Mouse (Mus musculus): Measurements from ENCODE around the gene Kcnk6. TPM values are rescaled to one million over a fixed set of nuclear protein-coding genes. Genes with fewer than 3 reads are reported as not detected.

Gene Kcnk6
- 19.7 TPM for polyA plus RNA-seq (2015; fragmentation: Illumina TruSeq; extraction: RNeasy Lipid Tissue Mini Kit (QIAGEN cat#74804); ENCODE audit: insufficient read depth, low replicate concordance)

DNA sequence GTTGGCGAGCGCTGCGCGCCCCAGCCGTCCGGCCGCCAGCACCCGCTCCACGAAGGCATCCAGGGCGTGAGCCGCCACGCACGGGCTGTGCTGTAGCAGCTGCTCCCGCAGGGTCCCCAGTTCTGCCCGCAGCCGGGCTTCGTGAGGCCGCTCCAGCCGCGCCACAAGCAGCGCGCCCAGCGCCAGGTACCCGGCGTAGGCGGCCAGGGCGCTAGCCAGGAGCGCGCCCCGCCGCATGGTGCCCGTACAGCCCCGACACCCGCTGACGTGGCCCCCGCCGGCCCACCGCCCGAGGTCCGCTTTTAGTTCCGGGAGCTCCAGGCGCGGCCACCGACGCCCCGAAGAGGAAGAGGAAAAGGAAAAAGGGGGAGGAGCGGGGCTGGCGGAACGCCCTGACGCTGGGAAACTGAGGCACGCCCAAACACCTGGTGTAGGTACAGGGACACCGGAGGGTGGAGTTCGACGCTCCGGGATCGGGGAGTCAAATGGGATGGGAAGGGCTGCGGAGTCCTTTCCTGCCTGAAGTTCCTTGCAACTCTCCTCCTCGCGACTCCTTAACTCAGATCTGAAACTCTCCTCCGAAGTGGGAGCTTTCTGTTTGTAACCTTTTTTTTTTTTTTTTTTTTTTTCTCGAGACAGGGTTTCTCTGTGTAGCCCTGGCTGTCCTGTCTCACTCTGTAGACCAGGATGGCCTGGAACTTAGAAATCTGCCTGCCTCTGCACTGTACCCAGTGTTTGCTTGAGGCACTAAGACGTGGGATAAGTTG, at the start of gene Kcnk6:
Kcnk6 (minus strand) TSS at position 269 of the 767 bp plus-strand sequence.

DNA sequence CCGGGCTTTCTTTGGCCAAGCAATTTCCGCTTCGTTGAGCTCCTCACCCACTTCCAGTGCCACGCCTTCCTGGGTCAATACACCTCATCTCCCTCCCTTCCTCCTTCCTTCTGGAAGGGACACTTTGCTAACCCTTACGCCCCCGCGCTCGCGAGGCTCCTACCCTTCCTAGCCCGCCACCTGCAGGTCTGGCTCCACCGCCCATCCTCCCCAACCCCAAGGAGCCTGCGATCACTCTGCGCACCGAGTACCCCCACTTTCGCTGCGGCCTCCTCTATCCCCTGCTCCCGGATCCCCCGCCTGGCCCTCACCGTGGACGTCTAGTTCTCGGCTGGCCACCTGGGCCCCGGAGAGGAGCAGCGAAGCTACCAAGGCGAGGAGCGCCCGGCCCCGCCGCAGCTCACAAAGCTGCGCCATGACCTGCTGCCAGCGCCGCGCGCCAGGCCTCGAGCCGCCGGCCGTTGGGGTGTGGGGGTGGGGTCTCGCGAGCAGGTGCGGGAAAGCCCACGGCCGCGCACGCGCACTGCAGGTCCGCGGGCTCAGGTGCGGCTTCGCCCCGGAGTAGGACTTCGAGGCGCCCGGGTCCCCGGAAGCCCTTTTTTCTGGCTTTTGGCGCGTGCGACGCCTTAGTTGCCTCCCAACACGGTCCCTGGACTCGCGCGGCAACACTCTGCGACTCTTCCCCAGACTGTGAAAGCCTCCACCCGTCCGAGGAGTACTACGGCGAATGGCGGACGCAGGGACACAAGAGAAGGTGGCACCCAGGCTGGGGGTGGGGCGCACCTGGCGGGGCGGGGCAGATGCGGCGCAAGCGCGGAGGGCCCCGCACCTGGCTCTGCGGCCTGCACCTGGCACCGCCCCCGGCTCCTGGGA, 49.1 kb upstream of the Kcnk6 start, which contains the start of gene Spint2:
Spint2 (minus strand) TSS at position 712 of the 873 bp plus-strand sequence.

DNA sequence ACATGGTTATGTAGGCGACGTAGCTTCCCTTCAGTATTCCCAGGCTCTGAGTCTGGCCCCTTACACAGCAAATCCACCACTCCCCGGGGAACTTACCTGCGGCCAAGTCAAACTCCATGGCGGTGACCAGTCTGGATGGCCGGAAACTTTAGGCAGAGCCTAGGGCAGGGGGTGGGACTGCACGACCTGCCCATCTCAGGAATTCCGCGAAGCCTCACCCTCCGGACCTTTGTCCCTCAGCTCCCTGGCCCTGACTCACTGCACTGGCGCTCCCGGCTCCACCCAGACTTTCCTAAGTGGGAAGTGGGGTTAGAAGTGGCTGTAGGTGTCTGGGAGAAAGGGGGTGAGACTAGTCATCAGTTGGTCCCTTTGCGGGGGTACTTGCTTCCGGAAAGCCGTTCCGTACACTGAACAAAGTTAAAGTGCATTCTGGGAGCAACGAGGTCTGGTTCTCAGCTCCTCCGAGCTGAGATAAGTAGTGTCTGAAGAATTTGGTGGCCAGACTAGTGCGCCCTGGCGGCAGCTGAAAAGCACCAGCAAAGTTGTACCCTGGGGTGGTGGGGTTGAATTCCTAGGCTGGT, 16.0 kb upstream of the Kcnk6 start, which contains the start of gene 2200002D01Rik:
2200002D01Rik (minus strand) TSS at position 206 of the 581 bp plus-strand sequence.

DNA sequence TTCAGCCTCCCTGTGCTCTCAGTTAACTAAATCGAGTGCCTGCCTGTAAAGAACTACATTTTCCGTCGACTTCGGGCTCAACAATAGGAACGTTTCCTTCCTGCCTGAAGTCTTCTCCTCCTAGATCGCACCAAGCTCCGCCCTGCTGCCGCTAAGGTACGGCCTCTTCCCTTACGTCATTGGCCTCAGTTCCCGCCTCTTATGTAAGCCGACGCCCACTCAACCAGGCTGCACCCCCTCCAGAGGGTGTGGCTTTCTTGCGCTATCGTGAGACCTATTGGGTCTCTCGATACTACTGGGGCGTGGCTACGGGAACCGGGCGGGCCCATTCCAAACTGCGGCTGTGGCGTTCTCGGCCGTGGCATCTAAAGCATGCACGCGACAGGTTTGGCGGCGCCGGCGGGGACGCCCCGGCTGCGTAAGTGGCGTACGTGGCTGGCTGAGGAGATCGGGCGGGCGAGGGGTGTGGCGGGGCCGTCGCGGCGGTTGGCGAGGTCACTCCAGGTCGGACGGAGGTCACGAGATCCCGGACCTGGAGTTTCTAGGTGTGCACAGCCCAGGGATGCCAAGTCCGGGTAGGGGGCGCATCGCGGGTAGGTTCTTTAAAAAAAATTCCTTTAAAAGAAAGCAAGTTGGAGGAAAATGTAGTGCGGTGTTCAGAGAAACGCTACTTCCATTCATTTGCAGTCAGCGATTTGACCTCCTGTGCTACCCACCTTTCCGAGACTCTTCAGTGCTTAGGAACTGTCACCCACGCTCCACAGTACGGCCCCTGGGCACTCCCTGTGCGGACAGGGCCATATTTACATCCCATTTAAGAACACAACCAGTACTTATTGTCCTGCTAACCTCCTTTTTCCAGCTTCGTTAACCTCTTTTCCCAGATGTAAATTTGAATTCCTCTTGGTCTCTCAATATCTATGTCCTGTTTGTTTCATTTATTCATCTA, 6.0 kb upstream of the Kcnk6 start, which contains the start of gene Yif1b:
Yif1b (plus strand) TSS at position 311 of the 949 bp plus-strand sequence.

DNA sequence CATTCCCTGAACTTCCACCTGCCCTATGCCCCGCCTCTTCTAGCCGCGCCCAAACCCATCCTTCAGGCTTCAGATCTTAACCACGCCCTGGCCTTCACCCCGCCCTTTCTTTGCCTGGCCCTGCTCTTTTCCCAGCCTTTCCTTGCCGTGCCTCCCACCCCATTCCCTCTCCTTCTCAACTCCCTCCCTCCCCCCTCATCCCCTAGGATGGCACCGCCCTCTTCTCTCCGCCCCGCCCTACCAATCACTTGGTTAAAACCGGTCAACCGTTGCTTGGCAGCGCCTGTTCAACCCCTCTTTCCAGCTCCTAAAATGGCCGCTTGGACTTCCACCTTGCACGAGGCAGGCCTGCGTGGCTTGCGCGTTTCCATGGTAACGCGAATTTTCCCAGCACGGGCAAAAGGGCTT, 18.6 kb downstream of the Kcnk6 start, which contains the start of gene Catsperg1:
Catsperg1 (minus strand) TSS at position 361 of the 408 bp plus-strand sequence.

DNA sequence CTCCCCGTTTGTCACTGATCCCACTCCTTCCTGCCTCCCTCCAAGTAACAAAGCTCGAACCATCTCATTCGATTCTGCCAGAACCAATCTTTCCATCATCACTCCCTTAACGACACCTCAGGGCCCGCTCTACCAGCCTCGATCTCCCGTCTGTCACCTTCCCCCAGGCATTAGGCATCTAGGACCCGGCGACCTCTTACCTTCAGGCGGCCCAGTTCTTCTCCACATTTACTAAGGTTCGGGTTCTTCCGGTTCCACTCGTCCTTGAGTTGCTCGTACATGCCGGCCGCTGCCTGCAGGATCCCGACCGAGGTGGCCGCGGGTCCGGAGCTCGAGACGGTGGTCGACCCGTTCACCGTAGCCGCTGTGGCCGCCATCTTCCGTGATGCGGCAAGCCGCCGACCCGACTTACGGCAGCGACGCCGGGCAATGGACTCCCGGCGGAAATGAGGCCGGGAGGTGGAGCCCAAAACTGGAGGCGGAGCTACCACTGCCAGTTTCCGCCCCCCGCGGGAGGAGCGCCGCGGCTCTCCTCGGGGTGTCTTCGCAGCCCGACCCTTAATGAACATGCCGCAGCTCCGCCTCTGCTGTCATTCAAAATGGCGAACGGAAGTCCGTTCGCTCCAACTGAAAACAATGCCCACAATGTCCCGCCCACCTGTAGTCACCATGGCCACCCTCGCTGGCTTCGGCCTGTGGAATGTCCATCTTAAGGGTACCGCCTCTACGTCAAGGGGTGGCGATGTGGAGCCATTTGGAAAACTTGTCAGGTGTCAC, 52.0 kb downstream of the Kcnk6 start, which contains the start of gene Psmd8:
Psmd8 (minus strand) TSS at position 625 of the 777 bp plus-strand sequence.

Other genes starting within 250 kb of the Kcnk6 start
- 0.65 TPM for gene Ryr1, start 107.3 kb downstream of the Kcnk6 start, polyA plus RNA-seq (2015; fragmentation: Illumina TruSeq; extraction: RNeasy Lipid Tissue Mini Kit (QIAGEN cat#74804); ENCODE audit: insufficient read depth, low replicate concordance)
- 10.7 TPM for gene Rasgrp4, start 97.7 kb downstream of the Kcnk6 start, polyA plus RNA-seq (2015; fragmentation: Illumina TruSeq; extraction: RNeasy Lipid Tissue Mini Kit (QIAGEN cat#74804); ENCODE audit: insufficient read depth, low replicate concordance)
- gene Fam98c, start 76.3 kb downstream of the Kcnk6 start, polyA plus RNA-seq (2015; fragmentation: Illumina TruSeq; extraction: RNeasy Lipid Tissue Mini Kit (QIAGEN cat#74804); ENCODE audit: insufficient read depth, low replicate concordance) = 17.0 TPM
- gene Ggn, start 62.3 kb downstream of the Kcnk6 start, polyA plus RNA-seq (2015; fragmentation: Illumina TruSeq; extraction: RNeasy Lipid Tissue Mini Kit (QIAGEN cat#74804); ENCODE audit: insufficient read depth, low replicate concordance) = not detected
- gene Spred3, start 62.1 kb downstream of the Kcnk6 start, polyA plus RNA-seq (2015; fragmentation: Illumina TruSeq; extraction: RNeasy Lipid Tissue Mini Kit (QIAGEN cat#74804); ENCODE audit: insufficient read depth, low replicate concordance) = 4.7 TPM
- gene Psmd8, start 51.8 kb downstream of the Kcnk6 start, polyA plus RNA-seq (2015; fragmentation: Illumina TruSeq; extraction: RNeasy Lipid Tissue Mini Kit (QIAGEN cat#74804); ENCODE audit: insufficient read depth, low replicate concordance) = 176 TPM
- 2.8 TPM for gene Catsperg1, start 18.5 kb downstream of the Kcnk6 start, polyA plus RNA-seq (2015; fragmentation: Illumina TruSeq; extraction: RNeasy Lipid Tissue Mini Kit (QIAGEN cat#74804); ENCODE audit: insufficient read depth, low replicate concordance)
- gene Yif1b, start 5.8 kb upstream of the Kcnk6 start, polyA plus RNA-seq (2015; fragmentation: Illumina TruSeq; extraction: RNeasy Lipid Tissue Mini Kit (QIAGEN cat#74804); ENCODE audit: insufficient read depth, low replicate concordance) = 9.7 TPM
- gene 2200002D01Rik, start 16.0 kb upstream of the Kcnk6 start, polyA plus RNA-seq (2015; fragmentation: Illumina TruSeq; extraction: RNeasy Lipid Tissue Mini Kit (QIAGEN cat#74804); ENCODE audit: insufficient read depth, low replicate concordance) = 1.9 TPM
- 39.3 TPM for gene Spint2, start 49.4 kb upstream of the Kcnk6 start, polyA plus RNA-seq (2015; fragmentation: Illumina TruSeq; extraction: RNeasy Lipid Tissue Mini Kit (QIAGEN cat#74804); ENCODE audit: insufficient read depth, low replicate concordance)
- 3.5 TPM for gene Ppp1r14a, start 56.8 kb upstream of the Kcnk6 start, polyA plus RNA-seq (2015; fragmentation: Illumina TruSeq; extraction: RNeasy Lipid Tissue Mini Kit (QIAGEN cat#74804); ENCODE audit: insufficient read depth, low replicate concordance)
- gene Dpf1, start 71.4 kb upstream of the Kcnk6 start, polyA plus RNA-seq (2015; fragmentation: Illumina TruSeq; extraction: RNeasy Lipid Tissue Mini Kit (QIAGEN cat#74804); ENCODE audit: insufficient read depth, low replicate concordance) = not detected

Measured in spleen, adult 10 weeks (tissue).